Mouse (Mus musculus) neural tube, embryonic 15.5 days (tissue): ENCODE measurements around the gene Casc1. TPM values are rescaled to one million over a fixed set of nuclear protein-coding genes. Genes with fewer than 3 reads are reported as not detected.

ENCODE experiments used
- ATAC-seq: fragments of 200-750 bp; cut with Nextera tagmentation; 2 replicates; pipeline ENCODE4 v1.8.0; 2017; ENCODE audit warnings: mild to moderate bottlenecking, moderate TSS enrichment, moderate library complexity; ENCODE audit not compliant: low FRiP score
- H3K27ac ChIP-seq: fragments of 300-500 bp; sonication (generic); replicated peaks from 2 replicates; pipeline ENCODE4 v1.5.1; 2015; ENCODE audit warnings: mild to moderate bottlenecking, inconsistent platforms
- H3K27me3 ChIP-seq: fragments of 300-500 bp; sonication (generic); replicated peaks from 2 replicates; pipeline ENCODE4 v1.6.1; 2015; ENCODE audit warnings: inconsistent platforms
- H3K36me3 ChIP-seq: fragments of 300-500 bp; sonication (generic); 2 replicates; pipeline ENCODE4 v1.6.1; 2015; ENCODE audit warnings: inconsistent platforms
- H3K4me1 ChIP-seq: fragments of 300-500 bp; sonication (generic); 2 replicates; pipeline ENCODE4 v1.6.1; 2015; ENCODE audit warnings: inconsistent platforms
- H3K4me2 ChIP-seq: fragments of 300-500 bp; sonication (generic); 2 replicates; pipeline ENCODE4 v1.6.1; 2015; ENCODE audit warnings: inconsistent platforms, mild to moderate bottlenecking, moderate library complexity
- H3K4me3 ChIP-seq: fragments of 300-500 bp; sonication (generic); replicated peaks from 2 replicates; pipeline ENCODE4 v1.5.1; 2015; ENCODE audit warnings: mild to moderate bottlenecking, inconsistent platforms
- H3K9ac ChIP-seq: fragments of 300-500 bp; sonication (generic); replicated peaks from 2 replicates; pipeline ENCODE4 v1.6.1; 2015; ENCODE audit warnings: mild to moderate bottlenecking, inconsistent platforms
- H3K9me3 ChIP-seq: fragments of 300-500 bp; sonication (generic); replicated peaks from 2 replicates; pipeline ENCODE4 v1.6.1; 2016; ENCODE audit warnings: inconsistent platforms
- WGBS: fragments of 180-500 bp; shearing (Covaris S2); methylation state at CpG from one replicate; pipeline ENCODE4 v1.1.7; 2015; ENCODE audit warnings: mixed read lengths; 5-methylcytosine and 5-hydroxymethylcytosine counted together
- polyA plus RNA-seq: library from polyadenylated mRNA; unstranded; fragments of >200 nt; fragmentation: Nextera tagmentation; extraction: Ambion mirVana; gene quantifications from 2 replicates; pipeline ENCODE4 v1.2.1, GENCODE M21; 2015

Gene Casc1
- polyA plus RNA-seq, 1 experiment from 2014 or later = 0.70 TPM

GRCm38 (mm10) chr6:145160581-145160980, 50.2 kb downstream of the Casc1 start:
- Histone ChIP-seq H3K36me3 (no peaks in the 10 kb centered on the region), H3K4me1 (no peaks in the 10 kb centered on the region), H3K9me3 (0 out of 2 replicates have a peak, but pooled peaks cover 3% of the 10 kb centered on the region), H3K27me3 (no peaks in the 10 kb centered on the region), H3K27ac (no peak overlapping the region), H3K4me2 (no peak overlapping the region), H3K9ac (no peak overlapping the region), H3K4me3 (no peak overlapping the region)
- 78% methylated on average over 5 of the region's 5 CpGs for WGBS
- ATAC-seq = no peak

DNA sequence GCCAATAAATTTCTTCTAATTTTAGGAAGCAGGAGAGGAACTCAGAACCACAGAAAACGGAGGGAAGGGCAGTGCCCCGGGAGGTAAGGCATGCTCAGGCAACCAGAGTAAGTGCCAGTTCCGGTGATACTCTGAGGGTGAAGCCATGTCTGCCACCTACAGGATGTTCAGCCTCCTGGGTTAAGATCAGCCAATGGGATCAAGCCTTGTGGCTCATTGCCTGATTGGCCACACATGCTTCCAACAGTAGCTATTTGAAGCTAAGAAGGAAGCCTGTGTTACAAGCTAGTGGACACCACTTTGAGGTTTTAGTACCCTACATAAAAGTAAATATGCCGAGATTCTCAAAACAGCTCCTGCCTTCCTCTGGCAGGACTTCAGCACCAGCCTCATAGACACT, 52.2 kb downstream of the Casc1 start:
- H3K9ac ChIP-seq = no peak overlapping the region
- no peak overlapping the region for H3K27ac ChIP-seq
- H3K36me3 ChIP-seq = no peaks in the 10 kb centered on the region
- 78% methylated on average over 4 of the region's 4 CpGs for WGBS
- H3K9me3 ChIP-seq = no peaks in the 10 kb centered on the region
- ATAC-seq = no peak
- H3K4me3 ChIP-seq = no peak overlapping the region
- H3K4me1 ChIP-seq = no peaks in the 10 kb centered on the region
- no peak overlapping the region for H3K4me2 ChIP-seq
- H3K27me3 ChIP-seq = no peaks in the 10 kb centered on the region

DNA sequence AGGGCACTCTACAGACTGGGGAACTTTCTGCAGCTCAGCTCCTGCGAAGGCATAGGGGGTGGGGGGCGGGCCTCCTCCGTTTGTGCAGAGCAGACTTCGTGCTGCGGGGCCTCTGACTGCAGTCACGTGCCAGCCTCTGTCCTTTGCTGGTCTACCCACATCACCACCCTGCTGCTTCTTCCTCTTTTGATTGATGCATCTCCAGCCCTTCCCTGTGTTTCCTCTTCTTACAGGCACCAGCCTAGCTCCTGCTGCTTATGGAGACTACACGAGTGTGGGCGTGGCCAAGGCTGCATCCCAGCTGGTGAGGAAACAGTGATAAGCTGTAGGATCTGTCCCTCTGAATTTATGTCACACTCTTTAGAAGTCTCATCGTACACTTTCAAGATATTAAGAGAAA, 61.8 kb downstream of the Casc1 start:
- 54% methylated on average over 9 of the region's 9 CpGs for WGBS
- no peaks in the 10 kb centered on the region for H3K4me1 ChIP-seq
- no peak for ATAC-seq

GRCm38 (mm10) chr6:145147716-145148115, 63.1 kb downstream of the Casc1 start:
- WGBS = 91% methylated on average over 16 of the region's 16 CpGs
- H3K4me2 ChIP-seq = no peak overlapping the region
- ATAC-seq = no peak
- no peaks in the 10 kb centered on the region for H3K9me3 ChIP-seq
- no peaks in the 10 kb centered on the region for H3K36me3 ChIP-seq
- H3K4me1 ChIP-seq = no peaks in the 10 kb centered on the region
- H3K27me3 ChIP-seq = no peaks in the 10 kb centered on the region
- H3K27ac ChIP-seq = no peak overlapping the region
- H3K9ac ChIP-seq = no peak overlapping the region
- no peak overlapping the region for H3K4me3 ChIP-seq

More for the DNA sequence above, 61.8 kb downstream of the Casc1 start:
- no peak overlapping the region for H3K4me2 ChIP-seq
- H3K9me3 ChIP-seq = no peaks in the 10 kb centered on the region
- no peak overlapping the region for H3K4me3 ChIP-seq
- H3K27ac ChIP-seq = no peak overlapping the region
- H3K27me3 ChIP-seq = no peaks in the 10 kb centered on the region
- no peaks in the 10 kb centered on the region for H3K36me3 ChIP-seq
- no peak overlapping the region for H3K9ac ChIP-seq

GRCm38 (mm10) chr6:145145173-145145572, 65.6 kb downstream of the Casc1 start:
- H3K27ac ChIP-seq = no peak overlapping the region
- H3K4me3 ChIP-seq = no peak overlapping the region
- whole genome bisulfite sequencing = 69% methylated on average over 7 of the region's 7 CpGs
- H3K4me1 ChIP-seq = no peaks in the 10 kb centered on the region
- no peak for ATAC-seq
- no peak overlapping the region for H3K4me2 ChIP-seq
- no peaks in the 10 kb centered on the region for H3K36me3 ChIP-seq
- no peaks in the 10 kb centered on the region for H3K9me3 ChIP-seq
- H3K9ac ChIP-seq = no peak overlapping the region
- no peaks in the 10 kb centered on the region for H3K27me3 ChIP-seq

- ATAC-seq = no peak
- H3K36me3 ChIP-seq = no peaks in the 10 kb centered on the region
- 95% methylated on average over 12 of the region's 12 CpGs for WGBS
- no peak overlapping the region for H3K4me3 ChIP-seq
- H3K4me2 ChIP-seq = no peak overlapping the region
- no peaks in the 10 kb centered on the region for H3K9me3 ChIP-seq
- no peaks in the 10 kb centered on the region for H3K27me3 ChIP-seq
- H3K27ac ChIP-seq = no peak overlapping the region
- H3K4me1 ChIP-seq = no peaks in the 10 kb centered on the region
- no peak overlapping the region for H3K9ac ChIP-seq
These were observed 69.0 kb downstream of the Casc1 start for GRCm38 (mm10) chr6:145141827-145142226.

DNA sequence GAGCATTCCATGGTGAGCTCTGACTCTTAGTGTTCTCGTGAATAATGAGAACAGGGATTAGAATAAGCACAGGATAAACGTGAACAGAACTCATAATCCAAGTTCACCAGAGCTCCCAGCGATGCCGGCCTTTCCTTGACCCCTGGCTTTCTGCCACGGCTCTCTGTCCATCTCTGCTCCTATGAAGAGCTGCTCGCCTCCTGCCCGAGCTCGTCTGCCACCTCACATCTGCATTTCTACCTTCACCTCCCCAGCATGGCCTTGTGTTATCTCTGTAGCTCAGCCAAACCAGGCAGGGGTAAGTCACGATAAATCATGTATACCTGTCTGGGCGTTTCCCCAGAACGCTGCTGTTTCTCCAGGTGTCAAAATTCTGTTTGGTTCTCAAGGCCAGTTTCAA, 70.1 kb downstream of the Casc1 start:
- Histone ChIP-seq H3K27me3 (no peaks in the 10 kb centered on the region), H3K9ac (no peak overlapping the region), H3K4me3 (no peak overlapping the region), H3K4me2 (no peak overlapping the region), H3K27ac (no peak overlapping the region), H3K4me1 (no peaks in the 10 kb centered on the region), H3K36me3 (no peaks in the 10 kb centered on the region), H3K9me3 (no peaks in the 10 kb centered on the region)
- no peak for ATAC-seq
- 80% methylated on average over 11 of the region's 11 CpGs for WGBS

GRCm38 (mm10) chr6:145139776-145140475, 70.9 kb downstream of the Casc1 start:
- no peaks in the 10 kb centered on the region for H3K9me3 ChIP-seq
- H3K36me3 ChIP-seq = no peaks in the 10 kb centered on the region
- H3K9ac ChIP-seq = no peak overlapping the region
- 79% methylated on average over 11 of the region's 11 CpGs for WGBS
- no peaks in the 10 kb centered on the region for H3K4me1 ChIP-seq
- no peak overlapping the region for H3K27ac ChIP-seq
- no peak for ATAC-seq
- no peak overlapping the region for H3K4me2 ChIP-seq
- no peaks in the 10 kb centered on the region for H3K27me3 ChIP-seq
- no peak overlapping the region for H3K4me3 ChIP-seq

- no peak for ATAC-seq
- no peaks in the 10 kb centered on the region for H3K4me1 ChIP-seq
- H3K4me3 ChIP-seq = no peak overlapping the region
- WGBS = 83% methylated on average over 13 of the region's 13 CpGs
- H3K27me3 ChIP-seq = no peaks in the 10 kb centered on the region
- H3K9ac ChIP-seq = no peak overlapping the region
- no peaks in the 10 kb centered on the region for H3K9me3 ChIP-seq
- H3K4me2 ChIP-seq = no peak overlapping the region
- H3K27ac ChIP-seq = no peak overlapping the region
- H3K36me3 ChIP-seq = no peaks in the 10 kb centered on the region
These were observed 71.6 kb downstream of the Casc1 start for GRCm38 (mm10) chr6:145139236-145139635.

GRCm38 (mm10) chr6:145136831-145137230, 74.0 kb downstream of the Casc1 start:
- Histone ChIP-seq H3K27ac (no peak overlapping the region), H3K36me3 (no peaks in the 10 kb centered on the region), H3K27me3 (no peaks in the 10 kb centered on the region), H3K9me3 (no peaks in the 10 kb centered on the region), H3K4me3 (no peak overlapping the region), H3K4me1 (no peaks in the 10 kb centered on the region), H3K9ac (no peak overlapping the region), H3K4me2 (no peak overlapping the region)
- no peak for ATAC-seq
- WGBS = 87% methylated on average over 5 of the region's 5 CpGs

- 77% methylated on average over 9 of the region's 9 CpGs for WGBS
- Histone ChIP-seq H3K4me2 (no peak overlapping the region), H3K27ac (no peak overlapping the region), H3K4me1 (no peaks in the 10 kb centered on the region), H3K27me3 (no peaks in the 10 kb centered on the region), H3K9ac (no peak overlapping the region), H3K4me3 (no peak overlapping the region), H3K36me3 (no peaks in the 10 kb centered on the region), H3K9me3 (no peaks in the 10 kb centered on the region)
- no peak for ATAC-seq
These were observed 75.0 kb downstream of the Casc1 start for GRCm38 (mm10) chr6:145135804-145136203.

DNA sequence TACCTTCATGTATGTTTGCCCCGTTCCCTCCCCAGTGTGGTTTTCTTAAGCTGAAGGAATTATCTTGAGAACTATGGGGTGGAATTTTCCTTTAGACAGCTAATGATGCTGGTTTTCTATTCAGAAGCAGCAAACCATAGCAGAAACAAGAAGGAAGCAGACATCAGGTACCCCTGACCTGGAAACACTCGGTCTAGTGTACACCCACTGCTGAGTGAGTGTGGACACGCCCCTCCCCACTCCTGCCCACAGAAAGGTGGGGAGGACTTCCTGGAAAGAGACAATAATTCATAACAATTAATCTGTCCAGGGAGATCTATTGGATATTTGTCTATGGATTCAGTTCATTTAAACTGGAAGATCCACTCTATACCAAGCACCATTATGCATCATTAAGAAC, 75.5 kb downstream of the Casc1 start:
- H3K27ac ChIP-seq = no peak overlapping the region
- H3K27me3 ChIP-seq = no peaks in the 10 kb centered on the region
- ATAC-seq = no peak
- WGBS = 85% methylated on average over 3 of the region's 3 CpGs
- no peak overlapping the region for H3K9ac ChIP-seq
- H3K4me2 ChIP-seq = no peak overlapping the region
- no peaks in the 10 kb centered on the region for H3K4me1 ChIP-seq
- no peaks in the 10 kb centered on the region for H3K36me3 ChIP-seq
- H3K4me3 ChIP-seq = no peak overlapping the region
- H3K9me3 ChIP-seq = no peaks in the 10 kb centered on the region
